Comparison of ENCODE assay signal across 8 mouse cellular contexts in the genomic region with DNA sequence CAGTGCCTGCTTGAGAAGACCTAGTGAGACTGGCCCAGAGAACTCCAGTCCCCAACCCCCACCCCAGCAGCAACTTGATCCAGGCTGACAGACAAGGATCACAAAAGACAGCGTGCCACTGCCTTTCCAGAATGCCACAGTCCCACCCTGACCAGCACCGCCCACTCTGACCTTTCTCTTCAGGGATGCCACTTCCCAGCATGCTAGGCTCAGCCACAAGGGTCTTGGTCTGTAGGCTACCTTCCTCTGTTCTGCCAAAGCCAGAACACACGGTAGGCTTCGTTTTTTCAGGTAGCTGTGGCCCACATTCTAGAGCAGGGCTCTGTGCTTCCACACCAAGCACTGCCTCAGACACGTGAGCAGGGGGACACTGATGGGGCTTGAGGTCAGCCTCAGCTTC.
"Had no signal": no experiment of that assay in that cellular context is flagged by ENCODE, and none has a peak within 500 bp of the region (broad histone marks: within the 10 kb centered on the region; RNA-seq: fewer than 3 reads in every experiment).

No protein-coding gene starts in this region.

- DNase-seq: left cerebral cortex, postnatal 4 days; lung, adult 18-20 months; thymus, postnatal 36 days had no signal

- H3K9me3 ChIP-seq: limb, embryonic 13.5 days; midbrain, embryonic 13.5 days; neural tube, embryonic 12.5 days had no signal

- H3K27ac ChIP-seq: kidney, postnatal 0 days; limb, embryonic 13.5 days; liver, embryonic 14.5 days; midbrain, embryonic 13.5 days; neural tube, embryonic 12.5 days had no signal

- H3K27me3 ChIP-seq: limb, embryonic 13.5 days; midbrain, embryonic 13.5 days; neural tube, embryonic 12.5 days had no signal

- H3K4me3 ChIP-seq: limb, embryonic 13.5 days; midbrain, embryonic 13.5 days; neural tube, embryonic 12.5 days had no signal

- H3K9ac ChIP-seq: limb, embryonic 13.5 days; liver, embryonic 14.5 days; midbrain, embryonic 13.5 days; neural tube, embryonic 12.5 days had no signal

- H3K4me2 ChIP-seq: limb, embryonic 13.5 days; midbrain, embryonic 13.5 days; neural tube, embryonic 12.5 days had no signal

- H3K4me1 ChIP-seq: limb, embryonic 13.5 days; midbrain, embryonic 13.5 days; neural tube, embryonic 12.5 days had no signal

- ATAC-seq: midbrain, embryonic 13.5 days had no signal
